Mouse (Mus musculus): Measurements from ENCODE around the gene Fh1. TPM values are rescaled to one million over a fixed set of nuclear protein-coding genes. Genes with fewer than 3 reads are reported as not detected.

The Fh1 gene
- polyA plus RNA-seq, 1 experiment, result 129 TPM

- TF ChIP-seq POLR2A (IDR thresholded peaks at IDR 0.05; ENCODE audit: borderline replicate concordance, insufficient read depth, low read length), result no peak
- no peak for TF ChIP-seq CTCF (IDR thresholded peaks at IDR 0.05; ENCODE audit: borderline replicate concordance, insufficient read depth, low read depth, low read length)
- no peaks in the 10 kb centered on the region for H3K27me3 ChIP-seq (ENCODE audit: control insufficient read depth, insufficient read depth, low read length)
- DNase-seq, result no peak
- no peak overlapping the region for H3K4me3 ChIP-seq (replicated peaks; ENCODE audit: insufficient read depth, low read depth, low read length)
- no peaks in the 10 kb centered on the region for H3K4me1 ChIP-seq (ENCODE audit: control insufficient read depth, insufficient read depth, low read length)
- WGBS, result 92% methylated on average over 2 of the region's 2 CpGs
- H3K27ac ChIP-seq (ENCODE audit: insufficient read depth, low read length), result no peak overlapping the region
Measured at GRCm38 (mm10) chr1:175562379-175562778, 63.1 kb downstream of the Fh1 start.

DNA sequence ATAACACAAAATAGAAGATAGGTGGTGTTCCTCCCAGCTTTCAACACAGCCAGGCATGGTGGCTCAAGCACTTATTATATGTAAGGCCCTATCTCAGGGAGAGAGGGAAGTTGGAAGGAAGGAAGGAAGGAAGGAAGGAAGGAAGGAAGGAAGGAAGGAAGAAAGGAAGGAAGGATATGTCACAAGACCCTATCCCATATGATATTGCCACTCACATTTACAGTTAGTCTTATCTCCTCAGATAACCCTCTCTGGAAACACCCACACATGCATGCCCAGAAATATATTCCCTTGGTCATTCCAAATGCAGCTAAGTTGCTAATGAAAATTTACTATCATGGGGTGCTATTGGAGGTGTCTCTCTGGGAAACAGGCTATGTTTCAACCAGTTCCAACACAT is 63.6 kb downstream of the Fh1 start:
- no peak for DNase-seq
- H3K4me1 ChIP-seq (ENCODE audit: control insufficient read depth, insufficient read depth, low read length), result no peaks in the 10 kb centered on the region
- no peak overlapping the region for H3K27ac ChIP-seq (ENCODE audit: insufficient read depth, low read length)
- H3K4me3 ChIP-seq (replicated peaks; ENCODE audit: insufficient read depth, low read depth, low read length), result no peak overlapping the region
- TF ChIP-seq POLR2A (IDR thresholded peaks at IDR 0.05; ENCODE audit: borderline replicate concordance, insufficient read depth, low read length), result no peak
- TF ChIP-seq CTCF (IDR thresholded peaks at IDR 0.05; ENCODE audit: borderline replicate concordance, insufficient read depth, low read depth, low read length), result no peak
- no peaks in the 10 kb centered on the region for H3K27me3 ChIP-seq (ENCODE audit: control insufficient read depth, insufficient read depth, low read length)

DNA sequence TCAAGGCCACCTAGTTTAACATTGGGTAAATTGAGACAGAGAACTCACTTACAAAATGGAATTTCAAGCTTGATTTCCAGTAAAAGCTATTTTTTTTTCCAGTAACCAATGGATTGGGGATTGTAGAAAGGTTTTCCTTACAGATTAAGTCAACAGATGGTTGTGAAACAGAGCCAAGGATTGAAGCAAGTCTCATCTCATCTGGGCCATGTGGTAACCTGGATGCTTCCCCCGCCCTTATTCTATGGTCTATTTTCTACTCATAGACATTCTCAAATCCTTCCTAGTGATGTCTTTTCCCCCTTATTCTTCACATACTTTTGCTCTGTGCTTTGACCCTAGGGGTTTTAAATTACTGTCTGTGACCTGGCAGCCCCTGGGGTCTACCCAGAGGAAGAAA is 70.8 kb downstream of the Fh1 start:
- Histone ChIP-seq H3K4me3 (replicated peaks; ENCODE audit: insufficient read depth, low read depth, low read length) (no peak overlapping the region), H3K27ac (ENCODE audit: insufficient read depth, low read length) (no peak overlapping the region), H3K27me3 (ENCODE audit: control insufficient read depth, insufficient read depth, low read length) (no peaks in the 10 kb centered on the region), H3K4me1 (ENCODE audit: control insufficient read depth, insufficient read depth, low read length) (no peaks in the 10 kb centered on the region)
- DNase-seq, result peak in 1 of 2 experiments; percentile 53
- no peak for TF ChIP-seq POLR2A (IDR thresholded peaks at IDR 0.05; ENCODE audit: borderline replicate concordance, insufficient read depth, low read length)
- TF ChIP-seq CTCF (IDR thresholded peaks at IDR 0.05; ENCODE audit: borderline replicate concordance, insufficient read depth, low read depth, low read length), result no peak
- WGBS, result 27% methylated on average over 1 of the region's 1 CpGs

DNA sequence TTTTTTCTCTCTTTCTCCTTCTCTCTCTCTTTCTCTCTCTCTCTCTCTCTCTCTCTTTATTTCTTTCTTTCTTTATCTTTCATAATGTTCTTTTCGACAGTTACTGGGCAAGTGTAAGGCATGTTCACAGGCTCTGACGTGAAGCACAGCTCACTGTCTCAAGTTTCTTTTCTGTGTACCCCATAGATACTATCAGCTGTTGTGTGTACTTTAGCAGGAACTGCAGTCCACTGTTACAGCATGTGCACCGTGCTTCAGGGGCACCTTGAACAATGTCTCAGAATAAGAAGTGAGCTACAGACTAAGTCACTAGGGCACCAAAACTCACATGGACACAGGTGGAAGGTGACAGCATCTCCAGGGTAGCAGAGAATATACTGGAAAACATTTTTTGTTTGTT is 73.0 kb downstream of the Fh1 start:
- H3K4me1 ChIP-seq (ENCODE audit: control insufficient read depth, insufficient read depth, low read length), result no peaks in the 10 kb centered on the region
- H3K27ac ChIP-seq (ENCODE audit: insufficient read depth, low read length), result no peak overlapping the region
- no peak for DNase-seq
- H3K4me3 ChIP-seq (replicated peaks; ENCODE audit: insufficient read depth, low read depth, low read length), result no peak overlapping the region
- 87% methylated on average over 3 of the region's 3 CpGs for WGBS
- no peaks in the 10 kb centered on the region for H3K27me3 ChIP-seq (ENCODE audit: control insufficient read depth, insufficient read depth, low read length)
- no peak for TF ChIP-seq POLR2A (IDR thresholded peaks at IDR 0.05; ENCODE audit: borderline replicate concordance, insufficient read depth, low read length)
- TF ChIP-seq CTCF (IDR thresholded peaks at IDR 0.05; ENCODE audit: borderline replicate concordance, insufficient read depth, low read depth, low read length), result no peak

GRCm38 (mm10) chr1:175550586-175550985 is 74.8 kb downstream of the Fh1 start:
- Histone ChIP-seq H3K4me1 (ENCODE audit: control insufficient read depth, insufficient read depth, low read length) (no peaks in the 10 kb centered on the region), H3K27me3 (ENCODE audit: control insufficient read depth, insufficient read depth, low read length) (no peaks in the 10 kb centered on the region), H3K27ac (ENCODE audit: insufficient read depth, low read length) (no peak overlapping the region), H3K4me3 (replicated peaks; ENCODE audit: insufficient read depth, low read depth, low read length) (no peak overlapping the region)
- TF ChIP-seq CTCF (IDR thresholded peaks at IDR 0.05; ENCODE audit: borderline replicate concordance, insufficient read depth, low read depth, low read length) (no peak), POLR2A (IDR thresholded peaks at IDR 0.05; ENCODE audit: borderline replicate concordance, insufficient read depth, low read length) (no peak)
- DNase-seq, result no peak
- WGBS, result 88% methylated on average over 1 of the region's 1 CpGs

Other genes starting within 250 kb of the Fh1 start
- 52.0 and 54.9 TPM in 2 replicates for gene Rgs7, start 133.1 kb downstream of the Fh1 start, polyA plus RNA-seq (2012; rRNA removed)
- 0.14 and 0.20 TPM in 2 replicates for gene Kmo, start 5.3 kb downstream of the Fh1 start, polyA plus RNA-seq (2012; rRNA removed)
- 6.7 and 7.7 TPM in 2 replicates for gene Opn3, start 67.1 kb upstream of the Fh1 start, polyA plus RNA-seq (2012; rRNA removed)
- gene Chml, start 67.3 kb upstream of the Fh1 start, polyA plus RNA-seq (2012; rRNA removed), result 3.8 and 4.1 TPM in 2 replicates
- gene Wdr64, start 73.0 kb upstream of the Fh1 start, polyA plus RNA-seq (2012; rRNA removed), result not detected in 2 replicates